Comparison of ENCODE assay signal across 8 mouse cellular contexts in the genomic region with DNA sequence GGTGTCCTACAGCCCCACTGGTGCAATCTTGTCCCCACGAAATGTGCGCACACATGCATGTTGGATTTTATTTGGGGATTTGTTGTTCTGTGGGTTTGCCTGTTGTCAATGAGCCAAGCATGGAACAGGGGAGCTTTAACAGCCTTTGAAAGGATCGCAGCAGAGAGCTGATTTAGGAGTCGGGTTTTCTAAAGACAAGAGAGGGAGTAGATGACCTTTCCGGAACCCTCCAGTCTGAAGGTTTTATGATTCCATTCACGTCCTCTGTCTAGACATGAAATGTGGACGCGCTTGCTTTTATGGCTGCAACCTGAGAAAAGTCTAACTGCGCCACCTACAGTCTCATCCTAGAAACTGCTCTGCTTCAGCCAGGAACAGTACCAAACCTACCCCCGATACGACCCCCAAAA. TPM values are rescaled to one million over a fixed set of nuclear protein-coding genes. Genes with fewer than 3 reads are reported as not detected.
A peak's percentile ranks its signal among the peaks of the same experiment; 100 is the strongest.
DNase-seq lines count a peak whose midpoint lies in the region; ATAC-seq and TF ChIP-seq lines count a peak whose summit lies in the region.

No protein-coding gene starts in this region.

- no peaks in the 10 kb centered on the region; the same call in 1 of the 2 replicates for H3K4me1 ChIP-seq in heart, embryonic 15.5 days (replicated peaks)
- H3K4me1 ChIP-seq in kidney, postnatal 0 days (replicated peaks; ENCODE audit: insufficient read depth, low read length) = no peaks in the 10 kb centered on the region
- H3K4me1 ChIP-seq in limb, embryonic 15.5 days = 0 out of 2 replicates have a peak, but pooled peaks cover 3% of the 10 kb centered on the region
- peaks cover 13% of the 10 kb centered on the region; the same call in 1 of the 2 replicates for H3K4me1 ChIP-seq in neural tube, embryonic 12.5 days

- no peak overlapping the region for H3K9ac ChIP-seq in heart, embryonic 15.5 days
- no peak overlapping the region for H3K9ac ChIP-seq in kidney, postnatal 0 days (ENCODE audit: low read depth, low read length)
- no peak overlapping the region for H3K9ac ChIP-seq in limb, embryonic 15.5 days
- H3K9ac ChIP-seq in neural tube, embryonic 12.5 days = no peak overlapping the region

- no peaks in the 10 kb centered on the region for H3K27me3 ChIP-seq in heart, embryonic 15.5 days
- no peaks in the 10 kb centered on the region for H3K27me3 ChIP-seq in kidney, postnatal 0 days (ENCODE audit: insufficient read depth, low read length)
- H3K27me3 ChIP-seq in limb, embryonic 15.5 days = no peaks in the 10 kb centered on the region
- no peaks in the 10 kb centered on the region for H3K27me3 ChIP-seq in neural tube, embryonic 12.5 days (replicated peaks)

- no peak for ATAC-seq in heart, embryonic 15.5 days (replicated peaks; ENCODE audit: insufficient number of reproducible peaks, insufficient read depth, low FRiP score, low read depth)
- ATAC-seq in kidney, postnatal 0 days (replicated peaks; ENCODE audit: low FRiP score, low read depth) = no peak
- ATAC-seq in limb, embryonic 15.5 days (ENCODE audit: insufficient number of reproducible peaks, low FRiP score, low TSS enrichment, low read depth) = no peak
- peak; percentile 83 for ATAC-seq in neural tube, embryonic 12.5 days (ENCODE audit: low FRiP score, low read depth)

- H3K27ac ChIP-seq in heart, embryonic 15.5 days = no peak overlapping the region
- no peak overlapping the region for H3K27ac ChIP-seq in kidney, postnatal 0 days
- no peak overlapping the region for H3K27ac ChIP-seq in limb, embryonic 15.5 days
- H3K27ac ChIP-seq in neural tube, embryonic 12.5 days = peak overlapping the region; percentile 54

- 23% methylated on average over 11 of the region's 11 CpGs for WGBS in heart, embryonic 15.5 days
- WGBS in kidney, postnatal 0 days = 6% methylated on average over 11 of the region's 11 CpGs
- 11% methylated on average over 11 of the region's 11 CpGs for WGBS in limb, embryonic 15.5 days
- WGBS in neural tube, embryonic 12.5 days = 5% methylated on average over 11 of the region's 11 CpGs

- H3K36me3 ChIP-seq in heart, embryonic 15.5 days = no peaks in the 10 kb centered on the region
- no peaks in the 10 kb centered on the region for H3K36me3 ChIP-seq in kidney, postnatal 0 days (ENCODE audit: insufficient read depth, low read length)
- no peaks in the 10 kb centered on the region for H3K36me3 ChIP-seq in limb, embryonic 15.5 days
- no peaks in the 10 kb centered on the region for H3K36me3 ChIP-seq in neural tube, embryonic 12.5 days

- H3K4me2 ChIP-seq in heart, embryonic 15.5 days = peak overlapping the region; percentile 21
- peak overlapping the region; percentile 52 for H3K4me2 ChIP-seq in kidney, postnatal 0 days (ENCODE audit: low read length)
- H3K4me2 ChIP-seq in limb, embryonic 15.5 days = peak overlapping the region; percentile 24; the same call in 1 of the 2 replicates
- H3K4me2 ChIP-seq in neural tube, embryonic 12.5 days (replicated peaks) = 0 out of 2 replicates have a peak overlapping the region, but pooled peaks have one; percentile 18

- no peaks in the 10 kb centered on the region for H3K9me3 ChIP-seq in heart, embryonic 15.5 days (replicated peaks)
- H3K9me3 ChIP-seq in kidney, postnatal 0 days (replicated peaks; ENCODE audit: low read length) = no peaks in the 10 kb centered on the region
- no peaks in the 10 kb centered on the region for H3K9me3 ChIP-seq in limb, embryonic 15.5 days
- 0 out of 2 replicates have a peak, but pooled peaks cover 4% of the 10 kb centered on the region for H3K9me3 ChIP-seq in neural tube, embryonic 12.5 days

- no peak overlapping the region for H3K4me3 ChIP-seq in heart, embryonic 15.5 days
- no peak overlapping the region for H3K4me3 ChIP-seq in kidney, postnatal 0 days (replicated peaks; ENCODE audit: low read depth, low read length)
- no peak overlapping the region for H3K4me3 ChIP-seq in limb, embryonic 15.5 days
- no peak overlapping the region for H3K4me3 ChIP-seq in neural tube, embryonic 12.5 days

- peak; percentile 84 for TF ChIP-seq CTCF in kidney, postnatal 0 days (IDR thresholded peaks at IDR 0.05; ENCODE audit: low read depth)

- peak; percentile 51 for DNase-seq in CD4-positive helper T cell, adult 2 months (ENCODE audit: low read depth, low spot score)
- peak; percentile 24 for DNase-seq in adipocyte (ENCODE audit: low spot score)
- DNase-seq in embryo, embryonic 11 days = peak; percentile 89
- peak; percentile 95 for DNase-seq in kidney, postnatal 0 days (ENCODE audit: low spot score)
- no peak for DNase-seq in c-Kit-positive CD71-positive TER-119-positive erythroid progenitor cells, embryonic 14.5 days (ENCODE audit: low spot score)

RNA-seq across cellular contexts. Expression of a gene that starts 23.5 kb away (rescaled TPM):
- polyA plus RNA-seq in heart, embryonic 15.5 days (2015; fragmentation: Nextera tagmentation; extraction: Ambion mirVana) = 18.5 and 23.9 TPM in 2 replicates
- polyA plus RNA-seq in kidney, postnatal 0 days (2015; fragmentation: Nextera tagmentation; extraction: Ambion mirVana) = 36.0 and 40.8 TPM in 2 replicates
- 54.1 and 55.5 TPM in 2 replicates for polyA plus RNA-seq in limb, embryonic 15.5 days (2015; fragmentation: Nextera tagmentation; extraction: Ambion mirVana)
- polyA plus RNA-seq in neural tube, embryonic 12.5 days (2016; fragmentation: Nextera tagmentation; extraction: Ambion mirVana) = 63.5 and 64.1 TPM in 2 replicates
